Mouse (Mus musculus) G1E (cell line): ENCODE results near the gene Sfxn1.

Experiments
- CTCF ChIP-seq: IDR thresholded peaks from 2 replicates; pipeline ENCODE4 v1.5.1; 2012; ENCODE audit warnings: low read depth, low read length, inconsistent platforms, mixed read lengths
- GATA1 ChIP-seq: IDR thresholded peaks from 2 replicates; pipeline ENCODE4 v1.6.1; 2012; ENCODE audit warnings: borderline replicate concordance, low read length, inconsistent platforms, mixed read lengths
- GATA2 ChIP-seq: IDR thresholded peaks from 2 replicates; pipeline ENCODE4 v1.6.1; 2012; ENCODE audit warnings: low read depth, low read length, inconsistent platforms, borderline replicate concordance
- POLR2AphosphoS5 ChIP-seq: IDR thresholded peaks from 2 replicates; pipeline ENCODE4 v1.6.1; 2012; ENCODE audit warnings: low read depth, low read length, inconsistent platforms; ENCODE audit not compliant: insufficient replicate concordance

DNA sequence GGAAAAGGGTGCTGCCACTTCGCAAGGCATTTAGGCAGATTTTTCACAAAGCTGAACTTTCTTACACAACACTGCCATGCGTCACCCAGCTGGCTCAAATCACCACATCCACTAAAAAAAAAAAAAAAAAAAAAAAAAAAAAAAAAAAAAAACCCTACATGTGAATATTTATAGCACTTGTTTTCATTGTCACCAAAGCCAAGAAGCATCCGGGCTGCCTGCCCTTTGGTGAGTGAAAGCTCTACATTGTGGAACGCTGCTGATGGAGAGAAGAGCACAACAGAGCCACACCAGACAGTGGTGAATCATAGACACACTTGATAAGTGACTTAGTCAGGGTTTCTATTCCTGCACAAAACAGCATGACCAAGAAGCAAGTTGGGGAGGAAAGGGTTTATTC lies 33.7 kb upstream of the Sfxn1 start:
- TF ChIP-seq CTCF (no peak), GATA1 (no peak), POLR2AphosphoS5 (no peak), GATA2 (no peak)
